Mouse (Mus musculus): ENCODE results near the gene Ddx41. TPM values are rescaled to one million over a fixed set of nuclear protein-coding genes. Genes with fewer than 3 reads are reported as not detected.

Gene Ddx41
- polyA plus RNA-seq, 1 experiment from 2014 or later = 23.6 TPM

GRCm38 (mm10) chr13:55505810-55506209, 30.6 kb downstream of the Ddx41 start:
- Histone ChIP-seq H3K27ac (no peak overlapping the region), H3K4me3 (no peak overlapping the region), H3K9me3 (replicated peaks) (no peaks in the 10 kb centered on the region), H3K9ac (no peak overlapping the region), H3K27me3 (0 out of 2 replicates have a peak, but pooled peaks cover 3% of the 10 kb centered on the region), H3K4me2 (no peak overlapping the region), H3K4me1 (replicated peaks) (peaks cover 37% of the 10 kb centered on the region), H3K36me3 (peaks cover 79% of the 10 kb centered on the region)
- 96% methylated on average over 9 of the region's 9 CpGs for WGBS
- ATAC-seq (replicated peaks; ENCODE audit: insufficient number of reproducible peaks, insufficient read depth, low FRiP score, low read depth) = no peak

GRCm38 (mm10) chr13:55504390-55504789, 32.1 kb downstream of the Ddx41 start:
- H3K4me3 ChIP-seq = no peak overlapping the region
- H3K4me2 ChIP-seq = no peak overlapping the region
- H3K9ac ChIP-seq = no peak overlapping the region
- no peak for ATAC-seq (replicated peaks; ENCODE audit: insufficient number of reproducible peaks, insufficient read depth, low FRiP score, low read depth)
- H3K9me3 ChIP-seq (replicated peaks) = no peaks in the 10 kb centered on the region
- H3K36me3 ChIP-seq = peaks cover 87% of the 10 kb centered on the region
- H3K27ac ChIP-seq = no peak overlapping the region
- H3K4me1 ChIP-seq (replicated peaks) = peaks cover 23% of the 10 kb centered on the region
- 78% methylated on average over 5 of the region's 5 CpGs for WGBS
- peaks cover 9% of the 10 kb centered on the region; the same call in 1 of the 2 replicates for H3K27me3 ChIP-seq

- Histone ChIP-seq H3K9me3 (replicated peaks) (no peaks in the 10 kb centered on the region), H3K4me3 (no peak overlapping the region), H3K9ac (no peak overlapping the region), H3K27ac (no peak overlapping the region), H3K4me2 (no peak overlapping the region), H3K27me3 (peaks cover 27% of the 10 kb centered on the region), H3K4me1 (replicated peaks) (peaks cover 5% of the 10 kb centered on the region), H3K36me3 (peaks cover 82% of the 10 kb centered on the region)
- no peak for ATAC-seq (replicated peaks; ENCODE audit: insufficient number of reproducible peaks, insufficient read depth, low FRiP score, low read depth)
- 86% methylated on average over 8 of the region's 8 CpGs for WGBS
Observed at GRCm38 (mm10) chr13:55502405-55502804, 34.1 kb downstream of the Ddx41 start.

- Histone ChIP-seq H3K36me3 (peaks cover 64% of the 10 kb centered on the region), H3K27me3 (peaks cover 33% of the 10 kb centered on the region), H3K4me2 (no peak overlapping the region), H3K9ac (no peak overlapping the region), H3K4me1 (replicated peaks) (peaks cover 16% of the 10 kb centered on the region), H3K9me3 (replicated peaks) (no peaks in the 10 kb centered on the region), H3K27ac (no peak overlapping the region), H3K4me3 (no peak overlapping the region)
- WGBS = 77% methylated on average over 10 of the region's 10 CpGs
- ATAC-seq (replicated peaks; ENCODE audit: insufficient number of reproducible peaks, insufficient read depth, low FRiP score, low read depth) = no peak
Observed at GRCm38 (mm10) chr13:55500575-55500974, 35.9 kb downstream of the Ddx41 start.

- Histone ChIP-seq H3K27ac (no peak overlapping the region), H3K36me3 (peaks cover 54% of the 10 kb centered on the region), H3K27me3 (peaks cover 40% of the 10 kb centered on the region), H3K9ac (no peak overlapping the region), H3K4me2 (no peak overlapping the region), H3K4me3 (no peak overlapping the region), H3K4me1 (replicated peaks) (peaks cover 32% of the 10 kb centered on the region), H3K9me3 (replicated peaks) (no peaks in the 10 kb centered on the region)
- WGBS = 80% methylated on average over 11 of the region's 11 CpGs
- ATAC-seq (replicated peaks; ENCODE audit: insufficient number of reproducible peaks, insufficient read depth, low FRiP score, low read depth) = no peak
Observed at GRCm38 (mm10) chr13:55498906-55499305, 37.6 kb downstream of the Ddx41 start.

- no peak for ATAC-seq (replicated peaks; ENCODE audit: insufficient number of reproducible peaks, insufficient read depth, low FRiP score, low read depth)
- Histone ChIP-seq H3K9ac (no peak overlapping the region), H3K4me1 (replicated peaks) (peaks cover 29% of the 10 kb centered on the region), H3K4me2 (no peak overlapping the region), H3K27me3 (peaks cover 57% of the 10 kb centered on the region), H3K9me3 (replicated peaks) (no peaks in the 10 kb centered on the region), H3K36me3 (peaks cover 32% of the 10 kb centered on the region), H3K27ac (no peak overlapping the region), H3K4me3 (no peak overlapping the region)
- WGBS = 76% methylated on average over 6 of the region's 6 CpGs
Observed at GRCm38 (mm10) chr13:55496661-55497060, 39.8 kb downstream of the Ddx41 start.

GRCm38 (mm10) chr13:55495702-55496101, 40.8 kb downstream of the Ddx41 start:
- Histone ChIP-seq H3K4me3 (no peak overlapping the region), H3K27ac (no peak overlapping the region), H3K9ac (no peak overlapping the region), H3K27me3 (peaks cover 67% of the 10 kb centered on the region), H3K4me1 (replicated peaks) (peaks cover 29% of the 10 kb centered on the region), H3K36me3 (peaks cover 23% of the 10 kb centered on the region), H3K4me2 (0 out of 2 replicates have a peak overlapping the region, but pooled peaks have one; percentile 1), H3K9me3 (replicated peaks) (no peaks in the 10 kb centered on the region)
- 42% methylated on average over 4 of the region's 4 CpGs for WGBS
- ATAC-seq (replicated peaks; ENCODE audit: insufficient number of reproducible peaks, insufficient read depth, low FRiP score, low read depth) = no peak

- WGBS = 5% methylated on average over 18 of the region's 18 CpGs
- Histone ChIP-seq H3K36me3 (peaks cover 17% of the 10 kb centered on the region), H3K9ac (no peak overlapping the region), H3K27me3 (peaks cover 70% of the 10 kb centered on the region), H3K4me1 (replicated peaks) (peaks cover 29% of the 10 kb centered on the region), H3K4me3 (no peak overlapping the region), H3K9me3 (replicated peaks) (no peaks in the 10 kb centered on the region), H3K27ac (0 out of 2 replicates have a peak overlapping the region, but pooled peaks have one; percentile 12), H3K4me2 (peak overlapping the region; percentile 33)
- ATAC-seq (replicated peaks; ENCODE audit: insufficient number of reproducible peaks, insufficient read depth, low FRiP score, low read depth) = peak; percentile 91
Observed at GRCm38 (mm10) chr13:55494883-55495621, 41.4 kb downstream of the Ddx41 start.

- no peak for ATAC-seq (replicated peaks; ENCODE audit: insufficient number of reproducible peaks, insufficient read depth, low FRiP score, low read depth)
- Histone ChIP-seq H3K9me3 (replicated peaks) (no peaks in the 10 kb centered on the region), H3K4me3 (no peak overlapping the region), H3K27ac (no peak overlapping the region), H3K27me3 (peaks cover 72% of the 10 kb centered on the region), H3K4me1 (replicated peaks) (peaks cover 29% of the 10 kb centered on the region), H3K4me2 (no peak overlapping the region), H3K36me3 (peaks cover 13% of the 10 kb centered on the region; the same call in 1 of the 2 replicates), H3K9ac (no peak overlapping the region)
- WGBS = 30% methylated on average over 2 of the region's 2 CpGs
Observed at GRCm38 (mm10) chr13:55494257-55494656, 42.2 kb downstream of the Ddx41 start.

GRCm38 (mm10) chr13:55487578-55488498, 48.6 kb downstream of the Ddx41 start, which contains the start of gene Dbn1:
Dbn1 (minus strand) TSS chr13:55488111.
- peaks cover 91% of the 10 kb centered on the region for H3K27me3 ChIP-seq
- peaks cover 56% of the 10 kb centered on the region for H3K4me1 ChIP-seq (replicated peaks)
- no peaks in the 10 kb centered on the region for H3K9me3 ChIP-seq (replicated peaks)
- ATAC-seq (replicated peaks; ENCODE audit: insufficient number of reproducible peaks, insufficient read depth, low FRiP score, low read depth) = peak; percentile 78
- 2% methylated on average over 65 of the region's 83 CpGs for WGBS
- H3K4me2 ChIP-seq = peak within 1 kb of the TSS; percentile 95
- H3K36me3 ChIP-seq = no peaks in the 10 kb centered on the region
- H3K27ac ChIP-seq = peak within 1 kb of the TSS; percentile 86
- peak within 1 kb of the TSS; percentile 88 for H3K4me3 ChIP-seq
- peak within 1 kb of the TSS; percentile 92 for H3K9ac ChIP-seq

- ATAC-seq (replicated peaks; ENCODE audit: insufficient number of reproducible peaks, insufficient read depth, low FRiP score, low read depth) = peak; percentile 48
- H3K27ac ChIP-seq = peak overlapping the region; percentile 86
- H3K27me3 ChIP-seq = peaks cover 88% of the 10 kb centered on the region
- H3K4me2 ChIP-seq = peak overlapping the region; percentile 95
- peak overlapping the region; percentile 92 for H3K9ac ChIP-seq
- 1% methylated on average over 27 of the region's 29 CpGs for WGBS
- peaks cover 64% of the 10 kb centered on the region for H3K4me1 ChIP-seq (replicated peaks)
- peak overlapping the region; percentile 88 for H3K4me3 ChIP-seq
- no peaks in the 10 kb centered on the region for H3K9me3 ChIP-seq (replicated peaks)
- H3K36me3 ChIP-seq = peaks cover 3% of the 10 kb centered on the region; the same call in 1 of the 2 replicates
Observed at GRCm38 (mm10) chr13:55486916-55487577, 49.4 kb downstream of the Ddx41 start.
